Comparison of ENCODE assay signal across 25 mouse cellular contexts in genomic region chr15:26052720-26053316, GRCm38 (mm10).
DNase-seq lines count a peak whose midpoint lies in the region; ATAC-seq lines count a peak whose summit lies in the region.
"Had no signal": no experiment of that assay in that cellular context is flagged by ENCODE, and none has a peak within 500 bp of the region (broad histone marks: within the 10 kb centered on the region; RNA-seq: fewer than 3 reads in every experiment).

No protein-coding gene starts in this region.

- no peak overlapping the region for H3K9ac ChIP-seq in midbrain, embryonic 16.5 days (ENCODE audit: low read depth, low read length)
- H3K9ac ChIP-seq in forebrain, embryonic 12.5 days = no peak overlapping the region
- no peak overlapping the region for H3K9ac ChIP-seq in forebrain, embryonic 15.5 days (replicated peaks)
- H3K9ac ChIP-seq: heart, embryonic 12.5 days; heart, embryonic 15.5 days; hindbrain, embryonic 13.5 days; intestine, embryonic 15.5 days had no signal

- no peaks in the 10 kb centered on the region for H3K4me1 ChIP-seq in midbrain, embryonic 16.5 days (ENCODE audit: control insufficient read depth, insufficient read depth, low read length)
- no peaks in the 10 kb centered on the region for H3K4me1 ChIP-seq in midbrain, embryonic 10.5 days
- 0 out of 2 replicates have a peak, but pooled peaks cover 5% of the 10 kb centered on the region for H3K4me1 ChIP-seq in forebrain, embryonic 12.5 days
- peaks cover 4% of the 10 kb centered on the region; the same call in 1 of the 2 replicates for H3K4me1 ChIP-seq in forebrain, embryonic 15.5 days
- H3K4me1 ChIP-seq: heart, embryonic 15.5 days; hindbrain, embryonic 10.5 days; hindbrain, embryonic 13.5 days; intestine, embryonic 15.5 days had no signal

- no peaks in the 10 kb centered on the region for H3K27me3 ChIP-seq in midbrain, embryonic 16.5 days (ENCODE audit: control insufficient read depth, insufficient read depth, low read depth, low read length)
- no peaks in the 10 kb centered on the region for H3K27me3 ChIP-seq in midbrain, embryonic 10.5 days (ENCODE audit: low read depth, poor library complexity, severe bottlenecking)
- no peaks in the 10 kb centered on the region for H3K27me3 ChIP-seq in forebrain, embryonic 12.5 days
- H3K27me3 ChIP-seq in forebrain, embryonic 15.5 days = no peaks in the 10 kb centered on the region
- H3K27me3 ChIP-seq: CH12.LX; heart, embryonic 12.5 days; heart, embryonic 15.5 days; hindbrain, embryonic 13.5 days; intestine, embryonic 15.5 days; Patski had no signal

- no peak overlapping the region for H3K4me2 ChIP-seq in midbrain, embryonic 16.5 days (ENCODE audit: low read length)
- no peak overlapping the region for H3K4me2 ChIP-seq in forebrain, embryonic 12.5 days
- no peak overlapping the region for H3K4me2 ChIP-seq in forebrain, embryonic 15.5 days (replicated peaks)
- H3K4me2 ChIP-seq: heart, embryonic 12.5 days; heart, embryonic 15.5 days; hindbrain, embryonic 13.5 days; intestine, embryonic 15.5 days had no signal

- H3K9me3 ChIP-seq in midbrain, embryonic 16.5 days (replicated peaks; ENCODE audit: control insufficient read depth, low read length, poor library complexity, severe bottlenecking) = no peaks in the 10 kb centered on the region
- no peaks in the 10 kb centered on the region for H3K9me3 ChIP-seq in midbrain, embryonic 10.5 days (replicated peaks)
- H3K9me3 ChIP-seq in forebrain, embryonic 12.5 days = no peaks in the 10 kb centered on the region
- no peaks in the 10 kb centered on the region for H3K9me3 ChIP-seq in forebrain, embryonic 15.5 days
- H3K9me3 ChIP-seq: G1E; heart, embryonic 12.5 days; heart, embryonic 15.5 days; hindbrain, embryonic 10.5 days; intestine, embryonic 15.5 days had no signal

- H3K4me3 ChIP-seq in midbrain, embryonic 16.5 days (ENCODE audit: low read depth, low read length) = no peak overlapping the region
- H3K4me3 ChIP-seq in midbrain, embryonic 10.5 days = no peak overlapping the region
- H3K4me3 ChIP-seq in forebrain, embryonic 12.5 days (replicated peaks) = no peak overlapping the region
- H3K4me3 ChIP-seq in forebrain, embryonic 15.5 days = no peak overlapping the region
- H3K4me3 ChIP-seq: heart, embryonic 12.5 days; heart, embryonic 15.5 days; hindbrain, embryonic 10.5 days; hindbrain, embryonic 13.5 days; intestine, embryonic 15.5 days had no signal

- no peak overlapping the region for H3K27ac ChIP-seq in midbrain, embryonic 16.5 days (ENCODE audit: low read length)
- H3K27ac ChIP-seq in midbrain, embryonic 10.5 days (replicated peaks) = no peak overlapping the region
- H3K27ac ChIP-seq in forebrain, embryonic 12.5 days = peak overlapping the region; percentile 3; the same call in 1 of the 2 replicates
- no peak overlapping the region for H3K27ac ChIP-seq in forebrain, embryonic 15.5 days (replicated peaks)
- H3K27ac ChIP-seq: heart, embryonic 15.5 days; hindbrain, embryonic 10.5 days; hindbrain, embryonic 13.5 days; intestine, embryonic 15.5 days had no signal

- ATAC-seq in midbrain, embryonic 16.5 days = 0 out of 2 replicates have a peak, but pooled peaks have one; percentile 28
- peak; percentile 53; the same call in 1 of the 2 replicates for ATAC-seq in forebrain, embryonic 12.5 days (ENCODE audit: low FRiP score)
- peak; percentile 61 for ATAC-seq in forebrain, embryonic 15.5 days (replicated peaks)
- ATAC-seq: hindbrain, embryonic 16.5 days; intestine, embryonic 15.5 days; Patski had no signal

- no peaks in the 10 kb centered on the region for H3K36me3 ChIP-seq in midbrain, embryonic 16.5 days (ENCODE audit: control insufficient read depth, insufficient read depth, low read length)
- no peaks in the 10 kb centered on the region for H3K36me3 ChIP-seq in midbrain, embryonic 10.5 days
- H3K36me3 ChIP-seq in forebrain, embryonic 12.5 days (replicated peaks) = no peaks in the 10 kb centered on the region
- no peaks in the 10 kb centered on the region for H3K36me3 ChIP-seq in forebrain, embryonic 15.5 days
- H3K36me3 ChIP-seq: G1E; heart, embryonic 12.5 days; heart, embryonic 15.5 days; hindbrain, embryonic 10.5 days; hindbrain, embryonic 13.5 days; intestine, embryonic 15.5 days had no signal

- DNase-seq in midbrain, embryonic 10.5 days (ENCODE audit: low spot score) = no peak
- no peak for DNase-seq in cerebellum, postnatal 25 days
- DNase-seq in urinary bladder, postnatal 4 days (ENCODE audit: low spot score in 2 of 2) = no peak
- no peak for DNase-seq in lung, postnatal 10 days
- DNase-seq: adrenal gland, postnatal 10 days; B cell, adult 2 months; cerebellum, adult 11-12 months; cerebellum, adult 8-10 months; cerebellum, postnatal 10 days; gastrocnemius, postnatal 25 days; heart, adult 18-20 months; heart, postnatal 10 days; heart, postnatal 36 days had no signal

- 58% methylated on average over 4 of the region's 4 CpGs for WGBS in midbrain, embryonic 16.5 days
- 75% methylated on average over 4 of the region's 4 CpGs for WGBS in midbrain, embryonic 10.5 days
- 59% methylated on average over 4 of the region's 4 CpGs for WGBS in forebrain, embryonic 12.5 days
- 48% methylated on average over 4 of the region's 4 CpGs for WGBS in forebrain, embryonic 15.5 days
